Mouse (Mus musculus) CH12.LX (cell line): ENCODE measurements around the gene Rbl2.

Experiments
- CHD1 ChIP-seq: IDR thresholded peaks from 2 replicates; pipeline ENCODE4 v1.6.1; 2012; ENCODE audit warnings: low read depth, low read length, improper control_type of control experiment, inconsistent platforms
- CTCF ChIP-seq, 2 experiments: IDR thresholded peaks in 1 of 2; conservative IDR thresholded peaks in 1 of 2; 2 replicates each; pipeline ENCODE4 v1.5.1; 2011 to 2012; ENCODE audit warnings: low read depth in 2 of 2, low read length in 2 of 2, improper control_type of control experiment in 1 of 2, inconsistent platforms in 1 of 2, mild to moderate bottlenecking in 1 of 2, moderate library complexity in 1 of 2
- EP300 ChIP-seq: IDR thresholded peaks from 2 replicates; pipeline ENCODE4 v1.6.1; 2011; ENCODE audit warnings: low read length, improper control_type of control experiment
- ETS1 ChIP-seq: conservative IDR thresholded peaks from 2 replicates; pipeline ENCODE4 v1.6.1; 2012; ENCODE audit warnings: low read depth, mild to moderate bottlenecking, inconsistent platforms, low read length, improper control_type of control experiment, moderate library complexity
- JUND ChIP-seq: conservative IDR thresholded peaks from 2 replicates; pipeline ENCODE4 v1.6.1; 2011; ENCODE audit warnings: low read depth, low read length, improper control_type of control experiment
- MXI1 ChIP-seq: IDR thresholded peaks from 2 replicates; pipeline ENCODE4 v1.6.1; 2011; ENCODE audit warnings: mild to moderate bottlenecking, low read depth, low read length, improper control_type of control experiment
- MYC ChIP-seq: IDR thresholded peaks from 2 replicates; pipeline ENCODE4 v1.6.1; 2011; ENCODE audit warnings: low read depth, mild to moderate bottlenecking, improper control_type of control experiment, low read length
- POLR2A ChIP-seq: IDR thresholded peaks from 2 replicates; pipeline ENCODE4 v1.6.1; 2011; ENCODE audit warnings: low read depth, mild to moderate bottlenecking, improper control_type of control experiment, low read length

DNA sequence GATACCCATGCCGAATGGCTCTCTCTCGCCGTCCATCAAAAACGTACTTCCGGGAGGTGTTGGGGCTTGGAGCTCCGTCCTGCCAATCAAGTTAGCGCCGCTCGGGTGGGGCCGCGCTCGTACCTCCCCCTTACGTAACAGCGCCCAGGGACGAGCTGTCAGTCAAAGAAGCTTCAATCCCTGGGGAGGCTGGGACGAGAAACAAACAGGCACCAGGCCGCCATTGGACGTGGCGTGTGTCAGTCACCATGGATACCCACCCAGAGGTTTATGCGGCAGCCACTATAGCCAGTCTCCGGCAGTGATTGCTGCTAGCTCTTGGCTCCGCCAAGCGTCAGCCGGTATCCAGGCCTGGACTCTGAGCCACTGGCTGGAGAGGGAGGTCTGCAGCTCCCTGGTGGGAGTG is 64.2 kb downstream of the Rbl2 start:
- peak in 1 of 2 experiments; percentile 47; a peak in 2 of 4 replicates for TF ChIP-seq CTCF (conservative IDR thresholded peaks at IDR 0.05 in 1 of 2, IDR thresholded peaks at IDR 0.05 in 1 of 2; ENCODE audit: low read depth in 2 of 2, low read length in 2 of 2)
- no peak for TF ChIP-seq EP300
- no peak for TF ChIP-seq MYC
- no peak; the same call in 1 of the 2 replicates for TF ChIP-seq JUND
- peak; percentile 76 for TF ChIP-seq POLR2A
- TF ChIP-seq MXI1: no peak
- TF ChIP-seq CHD1: no peak
- TF ChIP-seq ETS1: 0 out of 2 replicates have a peak, but pooled peaks have one; percentile 15
